Mouse (Mus musculus): ENCODE measurements around the gene Slc30a3. TPM values are rescaled to one million over a fixed set of nuclear protein-coding genes. Genes with fewer than 3 reads are reported as not detected.
A peak's percentile ranks its signal among the peaks of the same experiment; 100 is the strongest.

Slc30a3 gene
- total RNA-seq (2021) = not detected
- long read RNA-seq, experiment 1 = 0 reads
- long read RNA-seq, experiment 2 = 0 reads

DNA sequence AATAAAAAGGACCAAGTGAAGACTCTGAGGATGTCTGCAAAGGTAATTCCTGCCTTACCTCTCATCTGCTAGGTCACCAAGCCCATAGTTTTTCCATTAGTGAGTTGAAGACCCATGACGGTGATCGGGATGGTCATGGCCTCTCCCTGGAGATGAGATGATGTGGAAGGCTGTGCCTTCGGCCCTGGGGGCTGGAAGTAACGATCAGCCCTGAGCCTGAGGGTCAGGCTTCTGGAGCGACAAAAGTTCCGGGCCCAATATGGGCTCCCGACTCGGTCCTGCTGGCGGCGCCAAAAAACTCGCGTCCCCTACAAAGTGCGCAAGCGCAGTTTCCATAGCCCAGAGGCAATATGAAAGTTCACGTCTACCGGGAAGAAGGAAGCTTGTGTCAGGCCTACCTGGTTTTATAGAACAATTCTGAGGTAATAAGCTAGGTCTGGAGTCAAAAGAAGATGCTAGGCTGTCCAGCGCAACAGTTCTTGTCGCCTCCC lies at the start of gene Slc30a3:
TSS of gene Slc30a3 (minus strand) at position 238 of the 491 bp plus-strand sequence.
- no peak for DNase-seq

DNA sequence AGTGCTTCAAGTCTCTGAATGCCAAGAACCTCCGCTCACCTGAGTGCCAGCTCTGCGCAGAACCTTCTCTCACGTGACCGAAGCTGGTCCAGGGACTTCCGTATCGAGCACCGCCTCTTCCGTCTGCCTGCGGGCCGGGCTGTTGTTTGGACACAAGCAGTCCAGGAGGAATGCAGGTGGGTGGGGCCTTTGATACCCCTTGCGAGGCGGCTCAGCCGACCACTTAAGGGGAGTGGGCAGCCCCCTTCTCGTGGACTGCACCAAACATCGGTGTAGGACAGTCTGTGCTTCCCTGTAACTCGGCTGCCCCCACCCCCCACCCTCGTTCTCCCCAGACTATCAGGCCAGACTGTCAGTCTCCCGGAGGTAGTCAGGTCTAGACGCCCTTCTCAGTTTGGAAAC lies 46.1 kb upstream of the Slc30a3 start, which contains the start of gene Mpv17:
TSS of gene Mpv17 (minus strand) at position 100 of the 402 bp plus-strand sequence.
- DNase-seq = peak; percentile 86 to 88

DNA sequence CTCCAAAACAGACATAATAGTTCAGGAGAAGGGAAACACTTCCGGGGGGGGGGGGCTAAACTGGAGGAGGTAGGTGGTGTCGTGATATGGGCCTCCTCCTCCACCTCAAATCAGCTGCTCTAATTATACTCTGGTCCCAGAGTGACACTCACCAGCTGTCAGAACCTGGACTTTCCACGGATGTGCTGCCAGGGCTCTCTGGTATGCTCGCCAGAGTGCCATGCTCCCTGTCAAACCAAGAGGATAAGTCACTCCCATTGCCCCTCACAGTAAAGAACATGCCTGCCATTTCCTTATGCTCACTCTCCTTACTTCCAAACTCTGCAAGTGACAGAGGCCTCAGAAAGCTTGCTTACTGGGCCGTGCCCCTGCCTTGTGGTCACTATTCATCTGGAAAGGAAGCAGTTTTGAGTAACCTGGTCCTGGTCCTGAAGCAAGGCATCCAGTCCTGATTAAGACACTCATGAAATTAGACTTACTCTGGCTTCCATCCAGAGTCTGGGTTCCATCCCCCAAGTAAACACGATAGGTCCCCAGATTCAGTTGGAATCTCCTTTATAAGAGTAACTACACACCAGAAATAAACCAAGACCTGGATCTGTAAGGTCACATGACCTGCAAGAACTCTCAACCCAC lies 45.6 kb upstream of the Slc30a3 start:
- DNase-seq = peak in 1 of 2 experiments; percentile 7

DNA sequence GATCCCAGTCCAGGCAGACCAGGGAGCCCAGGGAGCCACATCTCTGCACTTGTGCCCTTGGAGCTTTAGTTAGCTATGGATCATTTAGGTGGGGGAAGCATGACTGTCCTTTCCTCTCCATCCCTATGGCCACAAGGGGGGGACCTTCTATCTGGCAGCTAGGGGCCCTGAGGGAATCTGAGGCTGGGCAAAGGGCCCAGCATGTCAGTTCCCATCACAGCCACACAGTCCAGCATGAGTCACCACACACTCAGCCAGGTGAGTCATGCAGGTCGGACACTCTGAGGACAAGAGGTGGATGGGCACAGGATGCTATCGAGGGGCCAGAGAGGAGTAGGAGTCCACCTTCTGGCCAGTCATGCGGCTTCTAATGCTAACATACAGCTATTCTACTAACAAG lies 43.7 kb upstream of the Slc30a3 start:
- peak; percentile 51 to 56 for DNase-seq

DNA sequence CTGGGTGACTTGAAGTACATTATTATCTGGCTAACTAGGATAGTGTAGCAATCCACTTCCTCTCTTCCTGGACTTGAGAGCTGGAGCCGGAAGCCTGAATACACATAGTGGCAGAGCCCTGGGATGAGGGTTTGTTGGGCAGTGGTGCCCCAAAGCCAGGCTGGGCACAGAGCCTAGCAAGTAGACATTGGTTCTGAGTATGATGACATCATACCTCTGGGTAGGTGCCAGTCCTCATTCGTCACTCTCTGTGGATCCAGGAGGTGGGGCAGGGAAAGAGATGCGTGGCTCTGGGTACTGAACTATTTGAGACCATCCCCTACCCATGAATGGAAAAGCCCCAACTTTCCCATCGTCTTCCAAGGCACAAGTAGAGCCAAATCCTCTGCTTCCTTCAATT lies 41.7 kb upstream of the Slc30a3 start:
- peak; percentile 58 to 66 for DNase-seq

DNA sequence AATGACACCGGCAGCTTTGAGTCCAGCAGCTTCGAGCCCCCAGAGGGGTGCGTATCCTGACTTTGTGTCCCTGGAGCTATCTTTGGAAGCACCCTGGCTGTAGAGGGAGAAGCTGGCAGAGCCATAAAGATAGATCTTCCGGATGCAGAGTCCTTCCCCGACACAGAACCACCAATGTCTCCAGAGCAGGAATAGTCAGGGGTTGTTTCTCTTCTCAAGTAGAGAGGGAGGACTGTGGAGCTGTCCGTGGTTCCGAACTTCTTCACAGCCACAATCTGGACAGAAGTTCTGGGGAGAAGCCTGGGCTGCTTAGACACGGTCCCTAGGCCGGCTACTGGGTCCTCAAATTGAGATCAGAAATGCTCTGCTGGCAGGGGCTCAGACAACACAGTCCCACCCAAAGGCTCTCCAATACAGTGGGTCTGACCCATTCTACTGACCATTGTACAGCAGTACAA lies 31.0 kb upstream of the Slc30a3 start:
- peak; percentile 39 to 46 for DNase-seq

DNA sequence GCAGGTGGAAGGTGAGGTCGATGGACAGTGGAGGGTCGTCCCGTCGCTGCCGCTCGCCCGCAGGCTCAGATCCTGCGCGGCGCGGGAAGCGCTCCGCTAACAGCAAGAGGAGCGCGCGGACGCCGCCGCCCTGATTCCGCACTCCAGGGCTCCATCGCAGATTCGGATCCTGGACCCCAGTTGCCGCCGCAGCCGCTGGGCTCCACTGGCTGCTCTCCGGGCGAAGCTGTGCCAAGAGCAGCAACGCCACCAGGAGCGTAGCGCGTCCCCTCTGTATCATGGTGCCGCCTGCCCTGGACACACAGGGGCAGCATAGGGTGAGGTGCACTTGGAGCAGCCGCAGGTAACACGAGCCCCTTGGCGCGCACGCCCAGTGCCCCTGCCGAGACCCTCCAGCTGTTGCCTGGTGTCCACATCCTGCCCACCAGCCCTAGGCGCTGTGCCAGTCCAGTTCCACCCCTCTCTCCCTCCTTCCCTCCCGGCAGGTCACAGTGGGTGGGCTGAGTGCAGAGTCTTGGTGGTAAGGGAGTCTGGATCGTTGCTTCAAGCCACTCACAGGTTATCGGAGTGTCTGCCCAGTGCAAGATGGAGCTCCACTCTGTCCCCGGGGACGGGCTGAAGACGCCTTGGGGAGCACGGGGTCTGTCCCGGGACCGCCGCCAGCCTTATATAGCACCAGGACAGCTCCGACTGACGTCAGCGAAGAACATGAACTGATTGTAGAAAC lies 30.4 kb upstream of the Slc30a3 start, which contains the start of gene Ucn:
TSS of gene Ucn (minus strand) at position 589 of the 727 bp plus-strand sequence.
- DNase-seq = no peak

DNA sequence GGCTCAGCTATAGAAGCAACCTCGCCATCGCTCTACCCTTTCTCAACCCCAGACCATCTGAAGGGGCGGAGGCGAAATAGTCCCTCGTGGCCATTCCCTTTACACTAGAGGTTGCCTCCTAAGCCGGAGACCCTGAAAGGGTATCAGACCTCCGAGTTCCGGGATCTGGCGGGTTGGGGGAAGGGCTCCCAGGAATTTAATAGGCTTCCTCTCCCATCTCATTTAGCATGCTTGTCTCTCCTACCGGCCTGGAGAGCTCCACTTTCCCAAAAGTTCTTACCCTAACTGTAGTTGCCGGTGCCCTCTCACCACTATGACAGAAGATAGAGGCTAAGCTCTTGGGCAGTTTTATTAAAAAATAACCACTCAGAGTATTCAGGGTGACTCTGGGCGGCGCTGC lies 29.6 kb upstream of the Slc30a3 start:
- DNase-seq = no peak

DNA sequence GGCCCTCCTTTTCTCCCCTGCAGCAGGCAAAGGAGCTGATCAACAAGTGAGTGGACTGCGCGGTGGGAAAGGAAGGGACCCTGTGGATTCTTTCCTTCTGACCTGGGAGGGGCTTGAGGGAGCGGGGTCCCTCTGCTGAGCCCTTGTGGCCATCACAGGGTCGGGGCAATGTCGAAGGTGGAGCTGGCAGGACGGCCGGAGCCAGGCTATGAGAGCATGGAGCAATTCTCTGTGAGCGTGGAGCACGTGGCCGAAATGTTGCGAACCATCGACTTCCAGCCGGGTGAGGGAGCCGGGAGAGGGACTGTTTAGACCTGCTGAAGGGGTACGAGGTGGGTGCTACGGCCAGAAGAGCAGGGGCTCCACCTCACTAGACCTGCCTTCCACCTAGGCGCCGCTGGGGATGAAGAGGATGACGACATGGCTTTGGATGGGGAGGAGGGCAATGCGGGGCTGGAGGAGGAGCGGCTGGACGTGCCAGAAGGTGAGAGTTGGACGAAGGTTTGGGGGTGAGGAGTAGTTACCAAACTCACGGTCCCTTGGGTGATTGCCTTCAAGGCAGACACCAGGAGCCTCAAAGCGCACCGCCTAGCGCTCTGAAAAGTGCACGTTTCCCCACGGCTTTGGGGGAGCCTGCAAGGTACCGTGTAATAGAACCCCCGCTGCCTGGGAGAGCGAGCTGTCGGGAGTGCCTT lies 28.8 kb upstream of the Slc30a3 start:
- DNase-seq = no peak

DNA sequence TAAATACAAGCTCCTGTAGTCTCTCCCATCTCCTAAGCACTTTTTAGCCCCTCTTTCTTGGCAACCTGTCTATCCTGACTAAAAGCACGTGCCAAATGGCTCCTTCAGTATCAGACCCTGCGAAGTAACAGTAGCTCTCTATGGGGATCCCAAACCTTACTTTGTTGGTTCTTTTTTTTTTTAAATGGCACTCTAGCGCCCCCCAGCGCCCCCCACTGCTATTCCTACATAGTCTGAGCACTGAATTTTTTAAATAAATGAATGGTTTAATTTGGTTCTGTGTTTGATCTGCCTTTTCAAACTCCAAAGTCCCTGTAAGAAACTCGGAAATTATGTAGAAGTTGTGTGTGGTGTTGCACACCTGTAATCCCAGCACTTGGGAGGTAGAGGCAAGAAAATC lies 18.0 kb upstream of the Slc30a3 start:
- DNase-seq = no peak

DNA sequence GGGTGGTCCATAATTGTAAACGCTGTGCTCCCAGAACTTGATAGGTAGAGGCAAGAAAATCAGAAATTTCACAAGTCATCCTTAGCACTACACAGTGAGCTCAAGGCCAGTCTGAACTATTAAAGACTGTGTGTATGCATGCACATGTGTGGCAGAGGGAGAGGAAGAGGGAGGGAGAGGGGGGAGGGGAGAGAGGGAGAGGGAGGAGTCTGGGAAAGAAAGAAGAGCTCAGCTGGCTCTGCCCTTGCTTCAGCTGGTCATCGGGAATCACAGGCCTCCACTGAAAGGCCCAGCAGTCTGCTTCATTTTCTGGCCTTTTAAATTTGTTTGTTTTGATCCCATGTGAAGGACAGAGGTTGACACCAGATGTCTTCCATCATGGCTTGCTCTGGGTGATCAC lies 15.4 kb upstream of the Slc30a3 start:
- DNase-seq = no peak

DNA sequence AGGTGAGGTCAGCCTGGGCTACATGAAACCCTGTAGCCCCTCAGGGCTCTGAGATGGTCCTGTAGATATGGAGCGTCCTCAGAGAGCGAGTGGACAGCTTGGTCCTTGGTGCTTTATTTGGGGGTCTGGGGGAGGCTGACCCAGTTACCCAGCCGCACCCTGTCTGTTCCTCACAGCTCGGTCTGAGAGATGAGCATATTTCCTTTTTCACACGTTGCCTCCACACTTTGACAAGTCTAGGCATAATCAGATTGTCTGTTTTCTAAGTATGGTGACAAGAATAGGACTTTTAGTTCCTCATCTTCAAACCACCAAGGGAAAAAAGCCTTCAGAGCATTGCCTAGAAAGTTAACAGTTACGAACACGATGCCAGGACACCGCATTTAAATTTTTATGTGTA lies 13.1 kb upstream of the Slc30a3 start:
- DNase-seq = no peak

DNA sequence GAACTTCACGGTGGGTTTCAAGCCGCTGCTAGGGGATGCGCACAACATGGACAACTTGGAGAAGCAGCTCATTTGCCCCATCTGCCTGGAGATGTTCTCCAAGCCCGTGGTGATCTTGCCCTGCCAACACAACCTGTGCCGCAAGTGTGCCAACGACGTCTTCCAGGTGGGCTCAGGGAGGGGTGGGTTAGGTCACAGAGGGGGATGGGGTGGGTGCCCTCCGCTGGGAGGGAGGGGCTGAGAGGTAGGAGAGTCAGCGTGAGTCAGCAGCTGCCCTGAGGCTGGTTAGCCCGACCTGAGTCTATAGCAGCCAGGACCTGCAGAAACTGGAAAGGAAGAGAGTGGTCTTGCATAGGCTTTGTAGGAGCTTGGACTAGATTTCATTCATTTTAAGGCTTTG lies 8.9 kb upstream of the Slc30a3 start:
- no peak for DNase-seq

DNA sequence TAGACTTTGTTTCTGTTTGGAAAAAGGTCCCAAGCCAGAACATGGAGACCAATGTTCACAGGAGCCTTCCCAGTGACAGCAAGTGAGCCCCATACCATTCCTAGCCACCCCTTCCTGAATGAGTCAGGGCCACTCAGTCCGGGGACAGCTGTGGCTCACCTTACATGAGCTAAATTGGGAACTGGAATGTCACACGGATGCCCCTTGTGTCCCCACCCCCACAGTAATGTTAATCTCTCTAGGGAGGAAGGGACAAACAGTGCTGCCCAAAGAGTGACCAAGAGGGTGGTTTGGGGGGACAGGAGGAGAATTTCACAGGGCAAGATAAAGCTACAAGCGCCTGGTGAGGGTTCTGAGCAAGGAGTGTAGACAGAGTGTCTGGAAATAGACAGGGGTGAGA lies 8.3 kb upstream of the Slc30a3 start, which contains the start of gene Trim54:
TSS of gene Trim54 (plus strand) at position 359 of the 400 bp plus-strand sequence.
- no peak for DNase-seq

DNA sequence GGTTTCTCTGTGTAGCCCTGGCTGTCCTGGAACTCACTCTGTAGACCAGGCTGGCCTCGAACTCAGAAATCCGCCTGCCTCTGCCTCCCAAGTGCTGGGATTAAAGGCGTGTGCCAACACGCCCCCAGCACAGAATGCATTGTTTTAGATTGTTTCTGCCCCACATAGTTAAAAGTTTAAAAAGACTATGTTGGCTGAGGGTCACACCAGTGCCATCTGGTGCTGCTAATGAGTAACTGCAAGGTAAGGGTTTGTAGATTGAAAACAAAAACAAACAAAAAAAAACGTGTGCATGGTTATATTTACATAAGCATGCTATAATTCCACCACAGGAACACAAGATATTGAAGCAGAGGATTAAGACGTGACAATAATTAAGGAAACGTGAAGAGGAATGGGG lies 2.7 kb upstream of the Slc30a3 start:
- no peak for DNase-seq

DNA sequence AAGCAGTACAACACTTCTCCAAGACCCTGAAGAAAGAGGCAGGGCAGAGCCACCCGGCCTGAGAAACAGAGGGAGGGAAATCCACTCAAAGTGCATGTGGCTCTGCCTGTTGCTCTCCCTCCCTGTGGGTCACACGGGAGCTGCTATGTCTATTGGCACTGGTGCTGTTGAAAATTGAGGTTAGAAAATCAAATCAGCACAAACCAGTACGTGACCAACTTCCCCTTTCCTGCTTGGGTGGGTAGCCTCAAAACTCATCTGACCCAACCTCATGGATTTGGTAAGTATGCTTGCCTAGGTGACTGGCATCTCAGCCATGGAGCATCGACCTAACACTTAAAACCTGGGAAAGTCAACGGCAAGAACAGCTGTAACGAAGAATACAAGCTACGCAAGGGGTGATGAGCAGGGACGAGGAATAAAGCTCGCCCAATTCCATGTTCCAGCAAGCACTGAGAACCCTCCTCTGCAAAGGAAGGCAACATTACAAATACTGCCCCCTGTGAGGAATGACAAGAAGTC lies 2.2 kb downstream of the Slc30a3 start, which contains the start of gene Dnajc5g:
TSS of gene Dnajc5g (plus strand) at position 472 of the 522 bp plus-strand sequence.
- DNase-seq = no peak

DNA sequence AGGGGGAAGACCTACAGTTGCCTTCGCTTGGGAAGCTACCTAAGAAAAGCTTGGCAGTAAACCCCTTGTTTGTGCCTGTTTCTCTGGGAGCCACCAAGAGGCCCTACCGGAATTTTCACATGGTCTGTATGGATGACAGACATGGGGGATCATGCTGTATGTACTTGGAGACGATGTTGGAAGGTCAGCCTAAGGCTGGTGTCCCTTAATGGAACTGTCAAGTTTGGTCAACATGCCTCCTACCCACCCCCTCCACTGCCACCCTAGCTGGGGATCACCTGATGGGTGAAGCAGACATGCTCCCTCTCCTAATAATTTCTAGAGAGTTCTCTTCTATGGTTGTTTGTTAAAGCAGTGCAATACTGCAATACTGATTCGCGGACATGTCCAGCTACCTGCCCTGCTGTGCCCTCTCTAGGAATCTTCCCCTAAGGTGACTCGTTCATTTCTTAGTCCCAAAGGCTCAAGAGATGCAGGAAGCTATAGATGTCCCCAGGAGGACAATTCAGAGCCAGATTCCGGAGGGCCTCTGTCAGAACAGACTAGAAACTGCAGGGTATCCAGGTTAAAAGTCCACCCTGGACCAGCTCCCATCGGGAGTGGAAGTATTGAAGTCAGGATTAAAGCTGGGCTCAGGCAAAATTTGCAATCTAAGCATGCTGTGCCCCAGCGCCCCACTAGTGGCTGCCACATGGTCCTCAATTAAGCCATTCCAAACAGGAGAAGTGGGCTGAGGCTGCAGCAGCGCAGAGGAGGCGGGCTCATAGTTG lies 12.1 kb downstream of the Slc30a3 start:
- no peak for DNase-seq

DNA sequence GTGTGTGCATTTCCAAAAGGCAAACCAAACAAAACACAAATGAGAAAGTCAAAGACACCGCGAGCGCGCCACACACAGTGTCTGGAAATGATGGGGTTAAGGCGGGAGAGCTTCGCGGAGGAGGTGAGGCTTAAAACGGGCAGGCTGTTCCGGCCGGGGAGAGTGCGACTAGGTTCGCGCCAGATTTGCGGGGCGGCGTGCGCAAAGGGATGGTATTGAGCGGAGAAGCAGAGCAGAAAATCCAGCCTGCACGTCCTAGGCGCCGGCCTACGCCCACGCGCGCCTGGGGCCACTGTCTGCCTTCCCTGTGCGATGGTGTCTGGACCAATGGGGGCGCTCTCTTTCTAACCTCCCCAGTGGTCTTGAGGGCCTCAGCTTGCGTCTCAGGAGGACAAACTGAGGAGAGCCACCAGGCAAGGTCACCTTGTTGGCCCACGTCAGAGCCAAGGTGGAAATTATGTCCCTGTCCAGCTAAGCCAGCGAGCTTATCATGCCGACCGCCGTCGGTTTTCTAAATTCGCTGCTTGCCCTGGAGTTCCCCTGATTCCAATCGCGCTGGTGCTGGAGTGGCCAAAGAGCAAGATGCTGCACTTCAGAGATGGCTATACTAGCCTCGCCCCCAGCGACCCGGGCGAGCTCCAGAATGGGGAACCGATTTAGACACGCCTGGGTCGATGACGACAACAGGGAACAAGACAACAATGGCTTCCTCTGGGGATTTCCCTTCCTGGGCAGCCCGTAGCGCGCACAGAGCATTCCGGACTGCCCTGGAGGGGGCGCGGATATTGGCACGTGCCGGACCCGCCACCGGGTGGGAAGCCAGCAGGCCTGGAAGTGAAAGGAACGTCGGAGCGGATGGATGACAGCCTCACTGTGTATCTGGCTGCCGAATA lies 13.0 kb downstream of the Slc30a3 start:
- peak; percentile 54 to 65 for DNase-seq

DNA sequence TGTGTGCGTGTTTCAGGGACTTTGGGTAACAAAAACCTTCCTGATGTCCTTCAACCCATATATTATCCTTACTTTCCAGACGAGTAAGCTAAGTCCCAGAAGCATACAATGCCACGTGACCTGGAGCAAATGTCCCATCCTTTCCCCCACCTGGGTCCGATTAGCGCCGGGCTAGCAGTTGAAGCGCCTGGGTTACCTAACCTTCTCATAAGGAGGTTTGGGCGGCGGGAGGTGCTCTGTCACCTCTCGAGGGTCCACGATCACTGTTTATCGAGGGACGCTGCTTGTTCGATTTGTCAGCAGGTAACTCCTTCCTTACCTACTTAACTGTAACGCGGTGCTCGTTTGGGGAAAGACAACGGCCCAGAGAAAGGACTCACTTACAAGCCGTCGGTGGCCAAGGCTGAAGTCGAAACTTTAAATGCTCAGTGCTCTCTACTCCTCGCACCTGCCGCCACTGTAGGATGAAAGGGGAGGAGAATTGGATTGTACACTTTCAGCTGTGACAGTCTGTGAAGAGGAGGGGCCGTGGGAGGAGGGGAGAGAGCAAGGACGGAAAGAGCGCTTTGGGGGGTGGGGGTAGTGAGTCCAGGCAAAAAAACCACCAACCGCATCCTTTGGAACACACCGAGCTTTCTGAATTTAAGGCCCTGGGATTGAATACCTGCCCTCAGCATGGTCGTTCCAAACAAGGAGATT lies 13.8 kb downstream of the Slc30a3 start:
- no peak for DNase-seq

Measured in adrenal gland, postnatal 36 days (tissue).